Mouse (Mus musculus) lung, postnatal 0 days (tissue): ENCODE measurements at regions not wholly inside any gene's neighbourhood (a gene's known extent, or its start where the extent isn't known, plus 50 kb on each side); places are given as distances from the start of the nearest gene placed in this dataset.

ENCODE experiments used
- CTCF ChIP-seq: IDR thresholded peaks from 2 replicates; pipeline ENCODE4 v1.5.1; 2016; ENCODE audit warnings: antibody characterized with exemption, mild to moderate bottlenecking
- EP300 ChIP-seq: IDR thresholded peaks from 2 replicates; pipeline ENCODE4 v1.6.1; 2016; ENCODE audit warnings: antibody characterized with exemption, mild to moderate bottlenecking, control low read depth

GRCm38 (mm10) chr9:93297332-93297731, 755.3 kb downstream of the Plod2 start:
- no peak for TF ChIP-seq EP300
- no peak for TF ChIP-seq CTCF
